Mouse (Mus musculus) liver (tissue): Measurements from ENCODE around the gene Medag.

ENCODE experiments used
- DNase-seq: peaks from one replicate; pipeline ENCODE4 v3.0.0-alpha.2; 2020; ENCODE audit warnings: mixed read lengths

Gene Medag

GRCm38 (mm10) chr5:149411509-149412193, at the start of gene Medag:
Medag (plus strand) TSS chr5:149411749.
- DNase-seq, result peak; percentile 36

- DNase-seq, result no peak
These were observed 48.9 kb upstream of the Medag start for GRCm38 (mm10) chr5:149362626-149363025.

GRCm38 (mm10) chr5:149363903-149364755, 47.4 kb upstream of the Medag start:
- no peak for DNase-seq

GRCm38 (mm10) chr5:149367011-149367410, 44.5 kb upstream of the Medag start:
- no peak for DNase-seq

GRCm38 (mm10) chr5:149367544-149368466, 43.7 kb upstream of the Medag start:
- DNase-seq, result no peak

- DNase-seq, result no peak
These were observed 42.8 kb upstream of the Medag start for GRCm38 (mm10) chr5:149368575-149369312.

GRCm38 (mm10) chr5:149369373-149370035, 42.0 kb upstream of the Medag start:
- DNase-seq, result no peak

- DNase-seq, result no peak
These were observed 39.5 kb upstream of the Medag start for GRCm38 (mm10) chr5:149372018-149372417.

- DNase-seq, result no peak
These were observed 38.3 kb upstream of the Medag start for GRCm38 (mm10) chr5:149373224-149373623.

GRCm38 (mm10) chr5:149374026-149374425, 37.5 kb upstream of the Medag start:
- no peak for DNase-seq

GRCm38 (mm10) chr5:149375074-149375888, 36.3 kb upstream of the Medag start:
- DNase-seq, result no peak

GRCm38 (mm10) chr5:149375889-149376212, 35.7 kb upstream of the Medag start:
- DNase-seq, result peak; percentile 84

- DNase-seq, result no peak
These were observed 35.2 kb upstream of the Medag start for GRCm38 (mm10) chr5:149376367-149376766.

- DNase-seq, result no peak
These were observed 34.3 kb upstream of the Medag start for GRCm38 (mm10) chr5:149377253-149377652.

GRCm38 (mm10) chr5:149378566-149378965, 33.0 kb upstream of the Medag start:
- DNase-seq, result no peak

- no peak for DNase-seq
These were observed 32.3 kb upstream of the Medag start for GRCm38 (mm10) chr5:149379131-149379784.

- no peak for DNase-seq
These were observed 31.7 kb upstream of the Medag start for GRCm38 (mm10) chr5:149379861-149380260.

GRCm38 (mm10) chr5:149380388-149380916, 31.1 kb upstream of the Medag start:
- no peak for DNase-seq

GRCm38 (mm10) chr5:149381948-149382347, 29.6 kb upstream of the Medag start:
- DNase-seq, result no peak

GRCm38 (mm10) chr5:149382601-149383000, 28.9 kb upstream of the Medag start:
- no peak for DNase-seq
